Mouse (Mus musculus) MEL (cell line): ENCODE measurements around the gene Tcf25.

Experiments
- CTCF ChIP-seq, 3 experiments: IDR thresholded peaks in 2 of 3; conservative IDR thresholded peaks in 1 of 3; 2 replicates each; pipeline ENCODE4 v1.5.1; 2011 to 2012; ENCODE audit warnings: low read length in 3 of 3, low read depth in 2 of 3, mild to moderate bottlenecking in 2 of 3, improper control_type of control experiment in 1 of 3, inconsistent platforms in 1 of 3, mixed read lengths in 1 of 3, moderate library complexity in 1 of 3; ENCODE audit not compliant: control insufficient read depth in 1 of 3, insufficient read depth in 1 of 3, poor library complexity in 1 of 3, severe bottlenecking in 1 of 3
- E2F4 ChIP-seq: IDR thresholded peaks from 2 replicates; pipeline ENCODE4 v1.6.1; 2011; ENCODE audit warnings: low read depth, low read length, improper control_type of control experiment, borderline replicate concordance
- MAFK ChIP-seq: IDR thresholded peaks from 2 replicates; pipeline ENCODE4 v1.6.1; 2011; ENCODE audit warnings: low read depth, mild to moderate bottlenecking, low read length, improper control_type of control experiment, borderline replicate concordance
- MAX ChIP-seq: IDR thresholded peaks from 2 replicates; pipeline ENCODE4 v1.6.1; 2011; ENCODE audit warnings: low read length, improper control_type of control experiment
- MXI1 ChIP-seq: IDR thresholded peaks from 2 replicates; pipeline ENCODE4 v1.6.1; 2011; ENCODE audit warnings: mild to moderate bottlenecking, low read depth, low read length, improper control_type of control experiment
- POLR2A ChIP-seq, 2 experiments: IDR thresholded peaks; 2 replicates each; pipeline ENCODE4 v1.6.1; 2011 to 2012; ENCODE audit warnings: low read length in 2 of 2, mild to moderate bottlenecking in 2 of 2, control low read depth in 1 of 2, improper control_type of control experiment in 1 of 2, low read depth in 1 of 2, moderate library complexity in 1 of 2; ENCODE audit not compliant: control insufficient read depth in 1 of 2, insufficient read depth in 1 of 2, poor library complexity in 1 of 2

DNA sequence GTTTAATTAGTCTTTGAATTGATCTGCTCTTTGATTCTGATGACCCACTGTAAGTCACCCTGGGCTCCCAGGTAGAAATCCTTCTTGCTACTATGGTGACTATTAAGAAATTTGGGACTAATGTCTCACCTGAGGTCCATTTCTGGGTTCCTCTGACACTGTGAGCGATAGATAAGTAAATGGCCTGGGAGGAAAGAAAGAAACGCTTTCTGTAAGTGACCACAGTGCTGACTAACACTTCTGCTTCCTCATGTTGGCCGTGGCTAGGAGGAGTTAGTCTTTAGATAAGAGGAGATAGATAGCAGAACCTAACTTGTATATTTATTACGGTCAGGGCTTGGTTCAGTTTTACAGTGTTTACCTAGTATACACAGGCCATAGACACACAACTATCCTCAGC lies 44.2 kb upstream of the Tcf25 start:
- TF ChIP-seq E2F4 = no peak
- TF ChIP-seq MAFK = no peak
- TF ChIP-seq MXI1 = no peak
- no peak for TF ChIP-seq POLR2A (IDR thresholded peaks at IDR 0.05; ENCODE audit: control insufficient read depth in 1 of 2, insufficient read depth in 1 of 2, low read depth in 1 of 2, low read length in 2 of 2, poor library complexity in 1 of 2)
- no peak for TF ChIP-seq CTCF (IDR thresholded peaks at IDR 0.05 in 2 of 3, conservative IDR thresholded peaks at IDR 0.05 in 1 of 3; ENCODE audit: control insufficient read depth in 1 of 3, insufficient read depth in 1 of 3, low read depth in 2 of 3, low read length in 3 of 3, poor library complexity in 1 of 3, severe bottlenecking in 1 of 3)
- no peak for TF ChIP-seq MAX
